Mouse (Mus musculus) regulatory T cell (primary cell): ENCODE measurements at regions not wholly inside any gene's neighbourhood (a gene's known extent, or its start where the extent isn't known, plus 50 kb on each side); places are given as distances from the start of the nearest gene placed in this dataset.

Experiments
- in situ Hi-C: fragments of 300-600 bp; cut with MboI, MseI; formaldehyde crosslinking; loops from one replicate; pipeline ENCODE4 v1.15.1; 2025; ENCODE audit warnings: high pct_unique_total_duplicates

- in situ Hi-C loops, result no loop called here
These were observed 645.3 kb upstream of the Adamts5 start for GRCm38 (mm10) chr16:86546905-86547304.

- in situ Hi-C loops, result no loop called here
These were observed 642.5 kb upstream of the Adamts5 start for GRCm38 (mm10) chr16:86544121-86544520.

- in situ Hi-C loops, result no loop called here
These were observed 634.9 kb upstream of the Adamts5 start for GRCm38 (mm10) chr16:86536479-86536878.

GRCm38 (mm10) chr16:86524135-86524534 lies 622.5 kb upstream of the Adamts5 start:
- in situ Hi-C loops, result no loop called here

- in situ Hi-C loops, result no loop called here
These were observed 615.3 kb upstream of the Adamts5 start for GRCm38 (mm10) chr16:86516935-86517334.

- in situ Hi-C loops, result no loop called here
These were observed 614.5 kb upstream of the Adamts5 start for GRCm38 (mm10) chr16:86516144-86516543.

- in situ Hi-C loops, result no loop called here
These were observed 599.7 kb upstream of the Adamts5 start for GRCm38 (mm10) chr16:86501074-86501952.

GRCm38 (mm10) chr16:86475145-86475544 lies 573.5 kb upstream of the Adamts5 start:
- in situ Hi-C loops, result loop anchor here (10.0 kb wide), 1 partner anchor 520 kb away; no protein-coding TSS in a partner anchor

- in situ Hi-C loops, result loop anchor here (10.0 kb wide), 1 partner anchor 522 kb away; no protein-coding TSS in a partner anchor
These were observed 571.6 kb upstream of the Adamts5 start for GRCm38 (mm10) chr16:86473059-86473740.

GRCm38 (mm10) chr16:86461073-86461472 lies 559.4 kb upstream of the Adamts5 start:
- in situ Hi-C loops, result no loop called here

GRCm38 (mm10) chr16:86456649-86457048 lies 555.0 kb upstream of the Adamts5 start:
- in situ Hi-C loops, result no loop called here

- in situ Hi-C loops, result no loop called here
These were observed 553.2 kb upstream of the Adamts5 start for GRCm38 (mm10) chr16:86454810-86455209.

- in situ Hi-C loops, result no loop called here
These were observed 552.4 kb upstream of the Adamts5 start for GRCm38 (mm10) chr16:86454031-86454430.

- in situ Hi-C loops, result no loop called here
These were observed 547.0 kb upstream of the Adamts5 start for GRCm38 (mm10) chr16:86448478-86449160.

GRCm38 (mm10) chr16:86419458-86419857 lies 517.8 kb upstream of the Adamts5 start:
- in situ Hi-C loops, result loop anchor here (25.0 kb wide), 1 partner anchor 818 kb away; no protein-coding TSS in a partner anchor

- in situ Hi-C loops, result loop anchor here (25.0 kb wide), 1 partner anchor 833 kb away; no protein-coding TSS in a partner anchor
These were observed 502.7 kb upstream of the Adamts5 start for GRCm38 (mm10) chr16:86404309-86404708.

GRCm38 (mm10) chr16:86401381-86401780 lies 499.8 kb upstream of the Adamts5 start:
- in situ Hi-C loops, result loop anchor here (25.0 kb wide), 1 partner anchor 836 kb away; no protein-coding TSS in a partner anchor

- in situ Hi-C loops, result no loop called here
These were observed 497.7 kb upstream of the Adamts5 start for GRCm38 (mm10) chr16:86399288-86399687.

- in situ Hi-C loops, result no loop called here
These were observed 495.9 kb upstream of the Adamts5 start for GRCm38 (mm10) chr16:86397521-86397920.

- in situ Hi-C loops, result no loop called here
These were observed 487.6 kb upstream of the Adamts5 start for GRCm38 (mm10) chr16:86389063-86389723.

GRCm38 (mm10) chr16:86388128-86388527 lies 486.5 kb upstream of the Adamts5 start:
- in situ Hi-C loops, result no loop called here
